Mouse (Mus musculus): ENCODE results near the gene Mrpl45.

- TF ChIP-seq CTCF (conservative IDR thresholded peaks at IDR 0.05; ENCODE audit: low read length) (no peak), POU5F1 (IDR thresholded peaks at IDR 0.05; ENCODE audit: borderline replicate concordance, low read length) (no peak)
These were observed 5.7 kb downstream of the Mrpl45 start for GRCm38 (mm10) chr11:97321197-97321596.
